Mouse (Mus musculus): ENCODE data around the gene Arhgap10. TPM values are rescaled to one million over a fixed set of nuclear protein-coding genes. Genes with fewer than 3 reads are reported as not detected.

The Arhgap10 gene
- total and polyA plus RNA-seq, 3 experiments, result 13.1 to 22.8 TPM; not detected in 1

DNA sequence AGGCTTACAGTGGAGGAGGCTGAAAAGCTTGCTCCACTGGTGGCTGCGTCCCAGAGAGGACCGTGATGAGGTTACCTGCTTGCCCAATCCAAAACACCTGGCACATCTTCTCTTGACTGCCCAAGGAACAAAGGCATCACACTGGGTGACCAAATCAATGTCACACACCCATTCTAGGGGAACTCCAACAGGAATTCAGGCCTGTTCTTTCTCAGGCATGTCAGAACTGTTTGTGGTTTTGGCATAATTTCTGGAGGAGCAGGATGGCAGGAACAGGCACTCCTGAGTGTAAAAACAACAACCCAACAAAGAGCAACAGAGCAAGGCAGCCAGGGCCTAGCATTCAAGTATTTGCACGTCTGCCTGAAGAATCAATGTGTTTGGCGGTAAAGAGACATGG, 59.2 kb downstream of the Arhgap10 start:
- H3K4me3 ChIP-seq (ENCODE audit: control insufficient read depth in 1 of 2, insufficient read depth in 1 of 2, low read depth in 2 of 2, low read length in 2 of 2), result no peak overlapping the region
- no peak overlapping the region for H3K9ac ChIP-seq (ENCODE audit: control insufficient read depth, low read depth, low read length, poor library complexity, severe bottlenecking)
- H3K79me2 ChIP-seq (ENCODE audit: control insufficient read depth, insufficient read depth, low read length, poor library complexity), result no peaks in the 10 kb centered on the region; the same call in 1 of the 2 replicates
- no peak overlapping the region for H3K27ac ChIP-seq (ENCODE audit: control insufficient read depth, low read depth, low read length)
- H3K9me3 ChIP-seq (replicated peaks; ENCODE audit: insufficient read depth, low read length), result no peaks in the 10 kb centered on the region
- H3K27me3 ChIP-seq (ENCODE audit: control insufficient read depth in 1 of 2, insufficient read depth in 2 of 2, low read length in 2 of 2), result no peaks in the 10 kb centered on the region
- H3K4me1 ChIP-seq (ENCODE audit: control insufficient read depth in 1 of 2, insufficient read depth in 2 of 2, low read length in 2 of 2), result no peaks in the 10 kb centered on the region
- DNase-seq (ENCODE audit: low read depth, low spot score), result no peak
- TF ChIP-seq MAFK (IDR thresholded peaks at IDR 0.05; ENCODE audit: borderline replicate concordance, low read depth, low read length), result no peak
- no peak for TF ChIP-seq UBTF (IDR thresholded peaks at IDR 0.05; ENCODE audit: borderline replicate concordance, insufficient read depth, low read depth, low read length)
- no peak for TF ChIP-seq CTCF (IDR thresholded peaks at IDR 0.05 in 2 of 3, conservative IDR thresholded peaks at IDR 0.05 in 1 of 3; ENCODE audit: control insufficient read depth in 1 of 3, insufficient read depth in 1 of 3, low read depth in 2 of 3, low read length in 3 of 3, poor library complexity in 1 of 3, severe bottlenecking in 1 of 3)
- no peak for TF ChIP-seq NELFE (IDR thresholded peaks at IDR 0.05; ENCODE audit: low read depth, low read length)
- no peak for TF ChIP-seq USF2 (IDR thresholded peaks at IDR 0.05; ENCODE audit: borderline replicate concordance in 1 of 2, insufficient read depth in 1 of 2, low read depth in 1 of 2, low read length in 2 of 2)
- TF ChIP-seq RCOR1 (IDR thresholded peaks at IDR 0.05; ENCODE audit: low read depth, low read length), result no peak
- TF ChIP-seq KAT2A (conservative IDR thresholded peaks at IDR 0.05; ENCODE audit: low read depth, low read length), result no peak
- no peak for TF ChIP-seq TBP (IDR thresholded peaks at IDR 0.05; ENCODE audit: low read depth, low read length)
- no peaks in the 10 kb centered on the region for H3K36me3 ChIP-seq (ENCODE audit: control insufficient read depth in 1 of 2, insufficient read depth in 2 of 2, low read length in 2 of 2)

DNA sequence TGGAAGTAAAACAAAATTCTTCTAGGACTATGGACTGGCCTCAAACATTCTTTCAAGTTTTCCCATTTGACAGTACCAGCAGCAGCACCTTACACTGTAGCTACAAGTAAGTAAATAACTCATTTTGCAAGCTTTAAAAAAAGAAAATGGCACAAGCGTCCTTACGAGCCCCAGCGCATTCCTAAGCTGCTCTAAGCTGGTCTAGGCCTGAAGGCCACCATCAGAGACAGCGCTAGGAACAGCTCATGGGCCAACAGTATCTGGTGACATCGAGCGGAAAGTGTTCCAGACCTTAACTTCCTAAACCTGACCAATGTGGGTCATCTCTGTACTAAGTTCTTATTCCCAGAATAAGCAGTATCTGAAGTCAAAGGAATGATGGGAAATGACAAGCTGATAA, 61.5 kb downstream of the Arhgap10 start:
- DNase-seq (ENCODE audit: low read depth, low spot score), result no peak
- Histone ChIP-seq H3K4me3 (ENCODE audit: control insufficient read depth in 1 of 2, insufficient read depth in 1 of 2, low read depth in 2 of 2, low read length in 2 of 2) (no peak overlapping the region), H3K4me1 (ENCODE audit: control insufficient read depth in 1 of 2, insufficient read depth in 2 of 2, low read length in 2 of 2) (no peaks in the 10 kb centered on the region), H3K9ac (ENCODE audit: control insufficient read depth, low read depth, low read length, poor library complexity, severe bottlenecking) (no peak overlapping the region), H3K79me2 (ENCODE audit: control insufficient read depth, insufficient read depth, low read length, poor library complexity) (no peaks in the 10 kb centered on the region), H3K36me3 (ENCODE audit: control insufficient read depth in 1 of 2, insufficient read depth in 2 of 2, low read length in 2 of 2) (no peaks in the 10 kb centered on the region), H3K27me3 (ENCODE audit: control insufficient read depth in 1 of 2, insufficient read depth in 2 of 2, low read length in 2 of 2) (no peaks in the 10 kb centered on the region), H3K27ac (ENCODE audit: control insufficient read depth, low read depth, low read length) (no peak overlapping the region), H3K9me3 (replicated peaks; ENCODE audit: insufficient read depth, low read length) (no peaks in the 10 kb centered on the region)
- TF ChIP-seq SMC3 (IDR thresholded peaks at IDR 0.05; ENCODE audit: low read depth, low read length), result no peak
- no peak for TF ChIP-seq JUND (IDR thresholded peaks at IDR 0.05; ENCODE audit: low read depth, low read length)
- TF ChIP-seq ETS1 (IDR thresholded peaks at IDR 0.05; ENCODE audit: low read depth, low read length), result no peak
- TF ChIP-seq MEF2A (IDR thresholded peaks at IDR 0.05; ENCODE audit: extremely low read depth, insufficient replicate concordance, low read depth, low read length, poor library complexity, severe bottlenecking), result no peak
- no peak for TF ChIP-seq POLR2AphosphoS2 (IDR thresholded peaks at IDR 0.05; ENCODE audit: low read length)
- TF ChIP-seq USF2 (IDR thresholded peaks at IDR 0.05; ENCODE audit: borderline replicate concordance in 1 of 2, insufficient read depth in 1 of 2, low read depth in 1 of 2, low read length in 2 of 2), result no peak
- no peak for TF ChIP-seq RAD21 (IDR thresholded peaks at IDR 0.05; ENCODE audit: low read depth, low read length)
- no peak for TF ChIP-seq NRF1 (IDR thresholded peaks at IDR 0.05; ENCODE audit: insufficient read depth, low read depth, low read length, poor library complexity, severe bottlenecking)
- TF ChIP-seq RCOR1 (IDR thresholded peaks at IDR 0.05; ENCODE audit: low read depth, low read length), result no peak
- TF ChIP-seq GABPA (IDR thresholded peaks at IDR 0.05; ENCODE audit: low read depth, low read length), result no peak
- no peak for TF ChIP-seq MXI1 (IDR thresholded peaks at IDR 0.05; ENCODE audit: low read depth, low read length)
- no peak for TF ChIP-seq USF1 (IDR thresholded peaks at IDR 0.05; ENCODE audit: low read depth, low read length)
